Mouse (Mus musculus) forebrain, embryonic 15.5 days (tissue): ENCODE results near the gene Hrct1. TPM values are rescaled to one million over a fixed set of nuclear protein-coding genes. Genes with fewer than 3 reads are reported as not detected.
A peak's percentile ranks its signal among the peaks of the same experiment; 100 is the strongest.

ENCODE experiments used
- ATAC-seq: fragments of 200-750 bp; cut with Nextera tagmentation; replicated peaks from 2 replicates; pipeline ENCODE4 v1.8.0; 2017; ENCODE audit warnings: mild to moderate bottlenecking, moderate TSS enrichment, moderate library complexity
- H3K27ac ChIP-seq: fragments of 300-500 bp; sonication (generic); replicated peaks from 2 replicates; pipeline ENCODE4 v1.5.1; 2015; ENCODE audit warnings: mild to moderate bottlenecking, inconsistent platforms
- H3K27me3 ChIP-seq: fragments of 300-500 bp; sonication (generic); 2 replicates; pipeline ENCODE4 v1.6.1; 2015; ENCODE audit warnings: inconsistent platforms
- H3K36me3 ChIP-seq: fragments of 300-500 bp; sonication (generic); 2 replicates; pipeline ENCODE4 v1.6.1; 2015; ENCODE audit warnings: mild to moderate bottlenecking, inconsistent platforms
- H3K4me1 ChIP-seq: fragments of 300-500 bp; sonication (generic); 2 replicates; pipeline ENCODE4 v1.6.1; 2015; ENCODE audit warnings: inconsistent platforms
- H3K4me2 ChIP-seq: fragments of 300-500 bp; sonication (generic); replicated peaks from 2 replicates; pipeline ENCODE4 v1.6.1; 2015; ENCODE audit warnings: mild to moderate bottlenecking, inconsistent platforms
- H3K4me3 ChIP-seq: fragments of 300-500 bp; sonication (generic); 2 replicates; pipeline ENCODE4 v1.5.1; 2015; ENCODE audit warnings: mild to moderate bottlenecking, inconsistent platforms
- H3K9ac ChIP-seq: fragments of 300-500 bp; sonication (generic); replicated peaks from 2 replicates; pipeline ENCODE4 v1.6.1; 2015; ENCODE audit warnings: mild to moderate bottlenecking, inconsistent platforms
- H3K9me3 ChIP-seq: fragments of 300-500 bp; sonication (generic); 2 replicates; pipeline ENCODE4 v1.6.1; 2016; ENCODE audit warnings: inconsistent platforms
- WGBS: fragments of 180-500 bp; shearing (Covaris S2); methylation state at CpG from one replicate; pipeline ENCODE4 v1.1.7; 2015; ENCODE audit warnings: mixed read lengths; 5-methylcytosine and 5-hydroxymethylcytosine counted together
- polyA plus RNA-seq: library from polyadenylated mRNA; unstranded; fragments of >200 nt; fragmentation: Nextera tagmentation; extraction: Ambion mirVana; gene quantifications from 2 replicates; pipeline ENCODE4 v1.2.1, GENCODE M21; 2015

Hrct1 gene
- polyA plus RNA-seq, 1 experiment from 2014 or later: 0.19 TPM

DNA sequence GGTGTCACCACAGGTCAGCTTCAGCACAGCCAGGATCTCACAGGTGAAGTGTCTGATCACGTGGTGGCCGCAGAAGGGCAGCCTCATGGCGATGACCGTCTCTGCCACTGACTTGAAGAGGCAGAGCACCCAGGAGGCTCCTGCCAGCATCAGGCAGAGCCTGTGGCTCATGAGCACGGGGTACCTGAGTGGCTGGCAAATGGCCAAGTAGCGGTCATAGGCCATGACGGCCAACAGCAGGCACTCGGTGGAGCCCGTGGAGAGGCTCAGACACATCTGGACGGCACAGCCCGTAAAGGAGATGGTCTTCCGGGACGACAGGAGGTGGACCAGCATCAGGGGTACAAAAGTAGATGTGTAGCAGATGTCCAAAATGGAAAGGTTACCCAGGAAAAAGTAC, 21.0 kb upstream of the Hrct1 start:
- Histone ChIP-seq H3K9me3 (no peaks in the 10 kb centered on the region), H3K4me2 (no peak overlapping the region), H3K27ac (no peak overlapping the region), H3K27me3 (no peaks in the 10 kb centered on the region), H3K36me3 (no peaks in the 10 kb centered on the region), H3K9ac (no peak overlapping the region), H3K4me1 (no peaks in the 10 kb centered on the region), H3K4me3 (no peak overlapping the region)
- no peak for ATAC-seq
- 84% methylated on average over 13 of the region's 13 CpGs for WGBS

DNA sequence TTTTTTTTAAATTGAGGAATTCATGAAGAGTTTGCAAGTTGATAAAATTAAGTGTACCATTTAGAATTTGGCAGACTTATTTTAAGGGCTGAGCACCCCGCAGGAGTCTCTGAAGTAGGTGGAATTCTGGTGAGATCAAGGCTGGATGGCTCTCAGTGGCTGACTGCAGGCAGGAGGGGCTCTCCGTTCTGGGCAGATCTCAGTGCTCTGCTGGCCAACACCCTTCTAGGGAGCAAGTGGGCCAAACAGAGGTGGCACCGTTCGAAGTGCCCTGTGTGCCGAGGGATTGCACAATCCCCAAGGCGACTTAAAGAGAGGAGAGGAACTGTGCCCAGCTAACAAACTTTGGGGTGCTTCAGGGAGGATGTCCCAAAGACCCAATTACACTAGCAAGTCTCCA, 17.1 kb upstream of the Hrct1 start, which contains the start of gene Olfr71:
Gene Olfr71 (minus strand): TSS at position 387 of the 400 bp plus-strand sequence.
- Histone ChIP-seq H3K4me1 (peaks cover 5% of the 10 kb centered on the region), H3K9me3 (no peaks in the 10 kb centered on the region), H3K36me3 (no peaks in the 10 kb centered on the region), H3K4me3 (no peak within 1 kb of the TSS), H3K27me3 (no peaks in the 10 kb centered on the region), H3K4me2 (no peak within 1 kb of the TSS), H3K9ac (no peak within 1 kb of the TSS), H3K27ac (no peak within 1 kb of the TSS)
- ATAC-seq: no peak
- WGBS: 79% methylated on average over 6 of the region's 6 CpGs

GRCm38 (mm10) chr4:43711821-43712220, 15.2 kb upstream of the Hrct1 start:
- ATAC-seq: no peak
- Histone ChIP-seq H3K4me3 (no peak overlapping the region), H3K4me1 (peaks cover 5% of the 10 kb centered on the region), H3K9ac (no peak overlapping the region), H3K27me3 (0 out of 2 replicates have a peak, but pooled peaks cover 2% of the 10 kb centered on the region), H3K4me2 (no peak overlapping the region), H3K27ac (no peak overlapping the region), H3K36me3 (no peaks in the 10 kb centered on the region), H3K9me3 (no peaks in the 10 kb centered on the region)
- 0% methylated on average over 2 of the region's 2 CpGs for WGBS

- Histone ChIP-seq H3K4me2 (no peak overlapping the region), H3K36me3 (no peaks in the 10 kb centered on the region), H3K27me3 (0 out of 2 replicates have a peak, but pooled peaks cover 2% of the 10 kb centered on the region), H3K4me3 (no peak overlapping the region), H3K27ac (no peak overlapping the region), H3K9ac (no peak overlapping the region), H3K9me3 (no peaks in the 10 kb centered on the region), H3K4me1 (peaks cover 5% of the 10 kb centered on the region)
- ATAC-seq: no peak
- 37% methylated on average over 7 of the region's 7 CpGs for WGBS
Measured at GRCm38 (mm10) chr4:43713652-43714219, 13.3 kb upstream of the Hrct1 start.

- ATAC-seq: no peak; the same call in 1 of the 2 replicates
- H3K9ac ChIP-seq: no peak overlapping the region
- 47% methylated on average over 14 of the region's 16 CpGs for WGBS
- no peak overlapping the region for H3K4me2 ChIP-seq
- H3K27me3 ChIP-seq: 0 out of 2 replicates have a peak, but pooled peaks cover 2% of the 10 kb centered on the region
- H3K36me3 ChIP-seq: no peaks in the 10 kb centered on the region
- no peaks in the 10 kb centered on the region for H3K9me3 ChIP-seq
- peaks cover 10% of the 10 kb centered on the region; the same call in 1 of the 2 replicates for H3K4me1 ChIP-seq
- H3K4me3 ChIP-seq: no peak overlapping the region
- peak overlapping the region; percentile 72 for H3K27ac ChIP-seq
Measured at GRCm38 (mm10) chr4:43720491-43721228, 6.3 kb upstream of the Hrct1 start.

DNA sequence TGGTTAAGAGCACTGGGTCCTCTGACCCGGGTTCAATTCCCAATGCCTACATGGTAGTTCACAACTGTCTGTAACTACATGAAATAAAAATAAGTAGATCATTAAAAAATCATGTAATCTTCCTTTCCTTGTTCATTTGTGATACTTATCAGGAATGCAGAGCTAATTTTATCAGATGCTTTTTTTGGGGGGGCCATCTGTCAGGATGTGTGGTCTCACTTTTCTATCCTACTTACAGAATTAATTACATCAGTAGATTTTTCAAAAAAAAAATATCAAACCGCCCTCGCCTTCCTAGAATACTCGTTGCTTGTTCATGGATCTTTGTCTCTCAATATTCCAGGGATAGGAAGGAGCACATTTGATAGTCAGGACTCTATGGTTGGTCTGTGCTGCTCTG, 4.8 kb upstream of the Hrct1 start:
- H3K27ac ChIP-seq: peak overlapping the region; percentile 56; the same call in 1 of the 2 replicates
- WGBS: 84% methylated on average over 4 of the region's 4 CpGs
- no peak for ATAC-seq

DNA sequence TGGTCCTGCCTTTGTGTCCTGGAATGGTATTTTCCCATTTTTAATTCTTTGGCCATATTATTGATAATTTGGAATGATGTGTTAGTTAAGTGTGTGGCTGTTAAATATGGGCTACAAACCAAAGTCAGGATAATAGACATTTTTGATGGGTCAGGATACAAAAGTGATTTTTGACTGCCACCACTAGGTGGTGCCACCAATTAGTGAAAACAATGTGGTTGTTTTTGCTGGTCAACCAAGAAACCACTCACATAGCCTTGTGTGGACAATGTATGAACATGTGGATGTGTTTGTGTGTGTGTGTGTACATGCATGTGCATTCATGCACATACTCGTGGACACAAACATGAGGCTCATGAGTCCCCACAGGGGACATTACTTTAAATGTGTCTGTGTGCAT, 2.2 kb upstream of the Hrct1 start:
- no peak overlapping the region for H3K4me3 ChIP-seq
- H3K9ac ChIP-seq: no peak overlapping the region
- no peak for ATAC-seq
- WGBS: 46% methylated on average over 1 of the region's 1 CpGs
- H3K4me2 ChIP-seq: no peak overlapping the region
- H3K36me3 ChIP-seq: no peaks in the 10 kb centered on the region
- no peaks in the 10 kb centered on the region for H3K9me3 ChIP-seq
- H3K27me3 ChIP-seq: no peaks in the 10 kb centered on the region
- H3K4me1 ChIP-seq: peaks cover 10% of the 10 kb centered on the region; the same call in 1 of the 2 replicates
- no peak overlapping the region for H3K27ac ChIP-seq

More for the DNA sequence above, 4.8 kb upstream of the Hrct1 start:
- no peaks in the 10 kb centered on the region for H3K36me3 ChIP-seq
- no peak overlapping the region for H3K4me2 ChIP-seq
- H3K4me3 ChIP-seq: no peak overlapping the region
- H3K4me1 ChIP-seq: peaks cover 10% of the 10 kb centered on the region; the same call in 1 of the 2 replicates
- no peaks in the 10 kb centered on the region for H3K9me3 ChIP-seq
- H3K27me3 ChIP-seq: no peaks in the 10 kb centered on the region
- no peak overlapping the region for H3K9ac ChIP-seq

- no peak overlapping the region for H3K9ac ChIP-seq
- H3K4me2 ChIP-seq: no peak overlapping the region
- H3K4me3 ChIP-seq: no peak overlapping the region
- 80% methylated on average over 12 of the region's 12 CpGs for WGBS
- no peaks in the 10 kb centered on the region for H3K9me3 ChIP-seq
- no peak for ATAC-seq
- H3K27ac ChIP-seq: no peak overlapping the region
- H3K27me3 ChIP-seq: no peaks in the 10 kb centered on the region
- no peaks in the 10 kb centered on the region for H3K4me1 ChIP-seq
- H3K36me3 ChIP-seq: no peaks in the 10 kb centered on the region
Measured at GRCm38 (mm10) chr4:43726228-43726993, 577 bp upstream of the Hrct1 start.

DNA sequence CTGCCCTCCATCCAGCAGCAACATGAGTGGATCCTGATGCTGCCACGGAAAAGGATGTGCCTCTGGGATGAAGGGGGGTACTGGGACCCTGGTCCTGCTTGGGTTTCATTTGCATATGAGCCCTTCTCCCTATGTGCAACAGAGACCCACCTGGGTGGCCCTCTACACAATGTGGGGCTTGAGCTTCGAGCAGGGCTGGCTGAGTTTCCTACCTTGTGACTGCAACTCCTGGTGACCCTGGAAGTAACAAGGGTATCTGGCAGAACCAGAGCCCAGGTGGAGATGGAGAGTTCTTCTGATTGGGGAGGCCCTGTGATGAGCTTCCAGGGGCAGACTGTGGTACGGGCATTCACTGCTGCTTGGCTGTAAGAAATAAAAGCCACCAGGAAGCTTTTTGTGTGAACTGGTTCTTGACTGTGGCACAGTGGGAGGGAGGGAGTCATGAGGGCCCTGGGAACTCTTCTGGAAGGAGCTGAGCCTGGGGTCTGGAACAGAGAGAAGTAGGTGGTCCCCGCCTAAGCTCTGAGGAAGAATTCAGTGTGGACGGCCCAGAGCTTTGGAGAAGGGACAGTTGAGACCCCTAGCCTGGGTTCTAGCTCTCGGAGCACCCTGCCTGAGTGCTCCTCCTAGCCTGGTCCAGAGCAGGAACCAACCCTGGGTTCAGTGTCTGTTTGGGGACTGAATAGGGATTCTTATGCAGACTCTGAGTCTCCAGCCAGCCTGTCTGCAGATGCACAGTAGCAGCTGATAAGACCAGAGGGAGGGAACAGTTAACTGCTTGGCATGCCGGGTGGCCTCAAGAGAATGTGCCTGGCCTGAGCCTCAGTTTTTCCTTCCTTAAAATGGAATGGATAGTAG, 959 bp downstream of the Hrct1 start:
- Histone ChIP-seq H3K27me3 (no peaks in the 10 kb centered on the region), H3K36me3 (no peaks in the 10 kb centered on the region), H3K4me1 (no peaks in the 10 kb centered on the region), H3K9ac (no peak overlapping the region), H3K4me3 (no peak overlapping the region), H3K4me2 (no peak overlapping the region), H3K9me3 (no peaks in the 10 kb centered on the region), H3K27ac (no peak overlapping the region)
- no peak for ATAC-seq
- WGBS: 72% methylated on average over 7 of the region's 7 CpGs

DNA sequence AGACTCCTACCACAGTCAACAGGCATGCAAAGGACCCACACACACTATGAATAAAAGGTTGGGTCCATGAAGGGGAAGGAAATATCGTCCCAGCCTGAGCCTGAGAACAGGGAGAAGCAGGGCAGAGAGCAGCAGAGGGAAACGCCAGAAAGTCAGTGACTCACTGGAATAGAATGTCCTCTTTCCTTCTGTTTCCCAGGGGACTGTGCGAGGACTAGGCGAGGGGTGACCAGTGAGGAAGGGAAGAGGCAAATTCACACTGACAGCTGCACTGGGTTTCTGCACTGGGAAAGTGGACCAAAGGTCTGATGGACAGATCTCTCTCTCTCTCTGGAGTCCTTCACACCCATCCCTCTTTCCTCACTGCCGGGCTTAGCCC, 1.6 kb downstream of the Hrct1 start:
- H3K9ac ChIP-seq: no peak overlapping the region
- no peak for ATAC-seq
- H3K36me3 ChIP-seq: no peaks in the 10 kb centered on the region
- 70% methylated on average over 5 of the region's 5 CpGs for WGBS
- H3K4me1 ChIP-seq: no peaks in the 10 kb centered on the region
- no peak overlapping the region for H3K4me2 ChIP-seq
- no peak overlapping the region for H3K4me3 ChIP-seq
- H3K27ac ChIP-seq: no peak overlapping the region
- H3K27me3 ChIP-seq: no peaks in the 10 kb centered on the region
- no peaks in the 10 kb centered on the region for H3K9me3 ChIP-seq

DNA sequence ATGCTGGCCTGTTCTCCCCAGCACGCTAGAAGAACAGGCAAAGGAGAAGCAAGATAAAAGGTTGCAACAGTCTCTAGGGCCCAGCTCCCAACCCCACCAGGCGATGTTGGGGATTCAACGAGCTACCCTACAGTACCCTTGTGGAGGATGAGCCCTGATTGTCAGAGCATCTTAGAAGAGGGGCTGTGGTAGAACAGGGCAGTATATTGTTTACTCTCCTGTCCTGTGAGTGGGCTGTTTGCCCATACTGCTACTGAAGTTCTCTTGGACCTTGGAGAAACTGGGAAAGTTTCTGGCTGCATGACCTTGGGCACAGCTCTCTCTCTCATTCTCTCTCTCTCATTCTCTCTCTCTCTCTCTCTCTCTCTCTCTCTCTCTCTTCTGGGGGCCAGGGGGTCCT, 2.1 kb downstream of the Hrct1 start:
- H3K9me3 ChIP-seq: no peaks in the 10 kb centered on the region
- no peak overlapping the region for H3K4me3 ChIP-seq
- H3K36me3 ChIP-seq: no peaks in the 10 kb centered on the region
- no peaks in the 10 kb centered on the region for H3K4me1 ChIP-seq
- WGBS: 86% methylated on average over 3 of the region's 3 CpGs
- H3K4me2 ChIP-seq: no peak overlapping the region
- ATAC-seq: no peak
- no peak overlapping the region for H3K9ac ChIP-seq
- H3K27me3 ChIP-seq: no peaks in the 10 kb centered on the region
- H3K27ac ChIP-seq: no peak overlapping the region
